Mouse (Mus musculus) neural tube, embryonic 12.5 days (tissue): ENCODE results near the gene Gm1043. TPM values are rescaled to one million over a fixed set of nuclear protein-coding genes. Genes with fewer than 3 reads are reported as not detected.

Experiments
- ATAC-seq: fragments of 200-750 bp; cut with Nextera tagmentation; 2 replicates; pipeline ENCODE4 v1.8.0; 2017; ENCODE audit warnings: low read depth, mild to moderate bottlenecking, moderate TSS enrichment, moderate library complexity; ENCODE audit not compliant: low FRiP score
- H3K27ac ChIP-seq: fragments of 300-500 bp; sonication (generic); 2 replicates; pipeline ENCODE4 v1.5.1; 2016
- H3K27me3 ChIP-seq: fragments of 300-500 bp; sonication (generic); replicated peaks from 2 replicates; pipeline ENCODE4 v1.6.1; 2016; ENCODE audit warnings: mild to moderate bottlenecking
- H3K36me3 ChIP-seq: fragments of 300-500 bp; sonication (generic); 2 replicates; pipeline ENCODE4 v1.6.1; 2016; ENCODE audit warnings: mild to moderate bottlenecking
- H3K4me1 ChIP-seq: fragments of 300-500 bp; sonication (generic); 2 replicates; pipeline ENCODE4 v1.6.1; 2016
- H3K4me2 ChIP-seq: fragments of 300-500 bp; sonication (generic); replicated peaks from 2 replicates; pipeline ENCODE4 v1.6.1; 2016; ENCODE audit warnings: mild to moderate bottlenecking
- H3K4me3 ChIP-seq: fragments of 300-500 bp; sonication (generic); 2 replicates; pipeline ENCODE4 v1.5.1; 2016
- H3K9ac ChIP-seq: fragments of 300-500 bp; sonication (generic); 2 replicates; pipeline ENCODE4 v1.6.1; 2016; ENCODE audit warnings: mild to moderate bottlenecking
- H3K9me3 ChIP-seq: fragments of 300-500 bp; sonication (generic); 2 replicates; pipeline ENCODE4 v1.6.1; 2016; ENCODE audit warnings: mild to moderate bottlenecking
- WGBS: fragments of 180-500 bp; shearing (Covaris S2); methylation state at CpG from one replicate; pipeline ENCODE4 v1.1.7; 2016; 5-methylcytosine and 5-hydroxymethylcytosine counted together
- polyA plus RNA-seq: library from polyadenylated mRNA; unstranded; fragments of >200 nt; fragmentation: Nextera tagmentation; extraction: Ambion mirVana; gene quantifications from 2 replicates; pipeline ENCODE4 v1.2.1, GENCODE M21; 2016

Gm1043 gene
- 0.50 and 0.55 TPM in 2 replicates for polyA plus RNA-seq

GRCm38 (mm10) chr5:37085241-37085640 is at the start of gene Gm1043:
Gene Gm1043 (plus strand): TSS chr5:37085370.
- no peak for ATAC-seq
- WGBS = 88% methylated on average over 16 of the region's 16 CpGs
- H3K27me3 ChIP-seq = peaks cover 6% of the 10 kb centered on the region
- H3K36me3 ChIP-seq = no peaks in the 10 kb centered on the region
- H3K4me1 ChIP-seq = peaks cover 4% of the 10 kb centered on the region; the same call in 1 of the 2 replicates
- H3K9ac ChIP-seq = no peak within 1 kb of the TSS
- no peak within 1 kb of the TSS for H3K4me3 ChIP-seq
- no peaks in the 10 kb centered on the region for H3K9me3 ChIP-seq
- H3K27ac ChIP-seq = no peak within 1 kb of the TSS
- no peak within 1 kb of the TSS for H3K4me2 ChIP-seq

GRCm38 (mm10) chr5:37035896-37036295 is 49.3 kb upstream of the Gm1043 start:
- Histone ChIP-seq H3K4me1 (no peaks in the 10 kb centered on the region), H3K4me2 (no peak overlapping the region), H3K4me3 (no peak overlapping the region), H3K27ac (no peak overlapping the region), H3K27me3 (peaks cover 8% of the 10 kb centered on the region), H3K36me3 (no peaks in the 10 kb centered on the region), H3K9me3 (no peaks in the 10 kb centered on the region), H3K9ac (no peak overlapping the region)
- WGBS = 86% methylated on average over 6 of the region's 6 CpGs
- ATAC-seq = no peak

- Histone ChIP-seq H3K27me3 (no peaks in the 10 kb centered on the region), H3K4me2 (no peak overlapping the region), H3K27ac (no peak overlapping the region), H3K9me3 (no peaks in the 10 kb centered on the region), H3K9ac (no peak overlapping the region), H3K4me3 (no peak overlapping the region), H3K4me1 (no peaks in the 10 kb centered on the region), H3K36me3 (no peaks in the 10 kb centered on the region)
- 80% methylated on average over 3 of the region's 3 CpGs for WGBS
- ATAC-seq = no peak
These were observed 48.3 kb upstream of the Gm1043 start for GRCm38 (mm10) chr5:37036884-37037283.

- H3K4me2 ChIP-seq = no peak overlapping the region
- WGBS = 83% methylated on average over 6 of the region's 6 CpGs
- no peaks in the 10 kb centered on the region for H3K27me3 ChIP-seq
- H3K4me1 ChIP-seq = no peaks in the 10 kb centered on the region
- H3K9me3 ChIP-seq = no peaks in the 10 kb centered on the region
- no peaks in the 10 kb centered on the region for H3K36me3 ChIP-seq
- no peak overlapping the region for H3K9ac ChIP-seq
- H3K4me3 ChIP-seq = no peak overlapping the region
- no peak overlapping the region for H3K27ac ChIP-seq
- ATAC-seq = no peak
These were observed 45.3 kb upstream of the Gm1043 start for GRCm38 (mm10) chr5:37039908-37040307.

GRCm38 (mm10) chr5:37040711-37041110 is 44.5 kb upstream of the Gm1043 start:
- ATAC-seq = no peak
- H3K4me1 ChIP-seq = no peaks in the 10 kb centered on the region
- H3K36me3 ChIP-seq = no peaks in the 10 kb centered on the region
- no peak overlapping the region for H3K4me3 ChIP-seq
- H3K9me3 ChIP-seq = no peaks in the 10 kb centered on the region
- H3K9ac ChIP-seq = no peak overlapping the region
- 21% methylated on average over 9 of the region's 9 CpGs for WGBS
- peak overlapping the region; percentile 21; the same call in 1 of the 2 replicates for H3K4me2 ChIP-seq
- no peak overlapping the region for H3K27ac ChIP-seq
- no peaks in the 10 kb centered on the region for H3K27me3 ChIP-seq

- H3K4me2 ChIP-seq = no peak overlapping the region
- H3K4me1 ChIP-seq = no peaks in the 10 kb centered on the region
- H3K36me3 ChIP-seq = no peaks in the 10 kb centered on the region
- no peaks in the 10 kb centered on the region for H3K27me3 ChIP-seq
- H3K4me3 ChIP-seq = no peak overlapping the region
- ATAC-seq = no peak
- WGBS = 58% methylated on average over 6 of the region's 6 CpGs
- no peak overlapping the region for H3K9ac ChIP-seq
- no peaks in the 10 kb centered on the region for H3K9me3 ChIP-seq
- no peak overlapping the region for H3K27ac ChIP-seq
These were observed 43.5 kb upstream of the Gm1043 start for GRCm38 (mm10) chr5:37041651-37042050.

- Histone ChIP-seq H3K9me3 (no peaks in the 10 kb centered on the region), H3K27me3 (no peaks in the 10 kb centered on the region), H3K4me2 (no peak overlapping the region), H3K4me1 (no peaks in the 10 kb centered on the region), H3K4me3 (no peak overlapping the region), H3K27ac (no peak overlapping the region), H3K36me3 (no peaks in the 10 kb centered on the region), H3K9ac (no peak overlapping the region)
- no peak for ATAC-seq
- 69% methylated on average over 4 of the region's 4 CpGs for WGBS
These were observed 42.2 kb upstream of the Gm1043 start for GRCm38 (mm10) chr5:37042934-37043333.

GRCm38 (mm10) chr5:37044793-37045192 is 40.4 kb upstream of the Gm1043 start:
- 74% methylated on average over 2 of the region's 2 CpGs for WGBS
- H3K36me3 ChIP-seq = no peaks in the 10 kb centered on the region
- no peaks in the 10 kb centered on the region for H3K9me3 ChIP-seq
- ATAC-seq = no peak
- no peak overlapping the region for H3K4me2 ChIP-seq
- H3K9ac ChIP-seq = no peak overlapping the region
- no peaks in the 10 kb centered on the region; the same call in 1 of the 2 replicates for H3K4me1 ChIP-seq
- no peak overlapping the region for H3K4me3 ChIP-seq
- no peaks in the 10 kb centered on the region for H3K27me3 ChIP-seq
- no peak overlapping the region for H3K27ac ChIP-seq

GRCm38 (mm10) chr5:37045582-37045981 is 39.6 kb upstream of the Gm1043 start:
- no peaks in the 10 kb centered on the region for H3K36me3 ChIP-seq

GRCm38 (mm10) chr5:37046791-37047190 is 38.4 kb upstream of the Gm1043 start:
- Histone ChIP-seq H3K4me2 (no peak overlapping the region), H3K4me3 (no peak overlapping the region), H3K9ac (no peak overlapping the region), H3K4me1 (no peaks in the 10 kb centered on the region; the same call in 1 of the 2 replicates), H3K27ac (no peak overlapping the region), H3K27me3 (no peaks in the 10 kb centered on the region), H3K9me3 (no peaks in the 10 kb centered on the region), H3K36me3 (no peaks in the 10 kb centered on the region)
- ATAC-seq = no peak
- WGBS = 62% methylated on average over 5 of the region's 5 CpGs

More at GRCm38 (mm10) chr5:37045582-37045981, 39.6 kb upstream of the Gm1043 start:
- Histone ChIP-seq H3K27me3 (no peaks in the 10 kb centered on the region), H3K4me3 (no peak overlapping the region), H3K27ac (no peak overlapping the region), H3K4me2 (no peak overlapping the region), H3K9ac (no peak overlapping the region), H3K9me3 (no peaks in the 10 kb centered on the region), H3K4me1 (no peaks in the 10 kb centered on the region; the same call in 1 of the 2 replicates)
- WGBS = 87% methylated on average over 2 of the region's 2 CpGs
- ATAC-seq = no peak

- Histone ChIP-seq H3K27me3 (no peaks in the 10 kb centered on the region), H3K9me3 (no peaks in the 10 kb centered on the region), H3K4me1 (no peaks in the 10 kb centered on the region; the same call in 1 of the 2 replicates), H3K27ac (no peak overlapping the region), H3K4me2 (no peak overlapping the region), H3K9ac (no peak overlapping the region), H3K36me3 (no peaks in the 10 kb centered on the region), H3K4me3 (no peak overlapping the region)
- WGBS = 62% methylated on average over 17 of the region's 17 CpGs
- no peak for ATAC-seq
These were observed 37.8 kb upstream of the Gm1043 start for GRCm38 (mm10) chr5:37047206-37047915.

- Histone ChIP-seq H3K9me3 (no peaks in the 10 kb centered on the region), H3K4me3 (no peak overlapping the region), H3K27ac (no peak overlapping the region), H3K4me1 (no peaks in the 10 kb centered on the region; the same call in 1 of the 2 replicates), H3K4me2 (no peak overlapping the region), H3K36me3 (no peaks in the 10 kb centered on the region), H3K9ac (no peak overlapping the region), H3K27me3 (no peaks in the 10 kb centered on the region)
- WGBS = 78% methylated on average over 7 of the region's 7 CpGs
- no peak for ATAC-seq
These were observed 37.2 kb upstream of the Gm1043 start for GRCm38 (mm10) chr5:37047992-37048391.

- 81% methylated on average over 2 of the region's 2 CpGs for WGBS
- Histone ChIP-seq H3K9ac (no peak overlapping the region), H3K4me3 (no peak overlapping the region), H3K9me3 (no peaks in the 10 kb centered on the region), H3K4me1 (no peaks in the 10 kb centered on the region; the same call in 1 of the 2 replicates), H3K4me2 (no peak overlapping the region), H3K27ac (no peak overlapping the region), H3K36me3 (no peaks in the 10 kb centered on the region), H3K27me3 (no peaks in the 10 kb centered on the region)
- no peak for ATAC-seq
These were observed 36.1 kb upstream of the Gm1043 start for GRCm38 (mm10) chr5:37049111-37049510.
